Mouse (Mus musculus) ES-CJ7 (cell line): ENCODE measurements around the gene Ccdc40.

Experiments
- DNase-seq: peaks from one replicate; pipeline ENCODE4 v3.0.0; 2011; ENCODE audit warnings: low read depth, low spot score

The Ccdc40 gene

DNA sequence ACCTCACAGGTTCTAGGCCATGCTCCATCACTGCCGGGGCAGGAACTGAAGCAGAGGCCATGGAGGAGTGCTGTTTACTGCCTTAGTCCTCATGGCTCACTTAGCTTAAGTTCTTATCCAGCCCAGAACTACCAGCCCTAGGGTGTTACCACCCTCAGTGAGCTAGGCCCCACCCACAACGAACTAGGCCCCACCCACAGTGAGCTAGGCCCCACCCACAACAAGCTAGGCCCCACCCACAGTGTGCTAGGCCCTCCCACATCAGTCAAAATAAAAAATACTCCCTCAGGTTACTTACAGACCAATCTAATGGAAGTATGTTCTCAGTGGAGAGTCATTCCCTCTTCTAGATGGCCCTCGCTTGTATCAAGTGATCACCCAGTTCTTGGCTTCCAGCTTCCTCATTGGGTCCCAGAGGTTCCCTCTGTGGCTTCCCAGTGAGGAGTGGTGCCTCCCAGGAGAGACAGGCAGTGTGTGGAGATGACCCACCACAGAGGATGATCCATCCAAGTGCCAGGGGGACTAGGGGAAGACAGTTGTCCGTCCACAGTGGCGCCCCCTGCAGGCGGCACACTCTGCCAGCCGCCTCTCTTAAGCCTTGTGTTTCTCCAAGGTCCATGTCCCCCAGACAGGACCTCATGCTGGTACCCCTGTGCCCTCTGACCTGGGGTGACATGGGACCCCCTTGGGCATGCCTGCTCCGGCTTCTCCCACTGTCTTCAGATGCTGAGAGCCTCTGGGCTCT lies 45.0 kb downstream of the Ccdc40 start:
- DNase-seq = peak; percentile 50

DNA sequence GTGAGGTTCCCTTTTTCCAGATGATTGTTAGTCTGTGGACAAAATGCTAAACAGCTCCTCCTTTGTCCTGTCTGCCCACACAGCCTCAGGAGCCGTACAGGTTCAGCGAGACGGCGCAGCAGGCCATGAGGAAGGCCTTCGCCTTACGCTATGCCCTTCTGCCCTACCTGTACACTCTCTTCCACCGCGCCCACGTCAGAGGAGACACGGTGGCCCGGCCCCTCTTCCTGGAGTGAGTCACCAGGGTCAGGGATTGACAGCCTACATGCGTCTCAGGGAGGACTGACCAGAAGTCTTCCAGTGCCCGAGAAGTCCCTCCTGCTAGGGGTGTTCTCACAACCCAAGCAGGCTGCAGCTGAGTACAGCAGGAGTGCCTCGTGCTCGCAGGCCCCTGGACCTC lies 52.7 kb downstream of the Ccdc40 start:
- DNase-seq = no peak

GRCm38 (mm10) chr11:119285791-119286527 lies 57.6 kb downstream of the Ccdc40 start:
- DNase-seq = no peak

GRCm38 (mm10) chr11:119287207-119287992 lies 59.0 kb downstream of the Ccdc40 start:
- no peak for DNase-seq

DNA sequence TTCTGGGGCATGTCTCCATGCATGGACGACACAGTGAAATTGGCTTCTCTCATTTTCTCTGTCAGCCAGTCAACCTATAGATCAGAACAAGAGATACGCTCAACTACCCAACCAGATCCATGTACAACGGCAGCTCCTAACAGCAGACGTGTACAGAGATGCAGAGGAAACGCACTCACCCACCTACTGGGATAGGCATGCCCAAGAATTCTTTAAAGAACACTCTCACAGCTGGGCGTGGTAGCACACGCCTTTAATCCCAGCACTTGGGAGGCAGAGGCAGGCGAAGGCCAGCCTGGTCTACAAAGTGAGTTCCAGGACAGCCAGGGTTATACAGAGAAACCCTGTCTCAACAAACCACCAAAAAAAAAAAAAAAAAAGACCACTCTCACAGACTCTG lies 64.5 kb downstream of the Ccdc40 start:
- DNase-seq = peak; percentile 33

GRCm38 (mm10) chr11:119297996-119298395 lies 69.6 kb downstream of the Ccdc40 start:
- DNase-seq = peak; percentile 30

GRCm38 (mm10) chr11:119298917-119299316 lies 70.5 kb downstream of the Ccdc40 start:
- DNase-seq = no peak

- peak; percentile 97 for DNase-seq
These were observed 71.2 kb downstream of the Ccdc40 start, which contains the start of gene Eif4a3 for GRCm38 (mm10) chr11:119299391-119300245. Gene Eif4a3 (minus strand): TSS chr11:119300089.

DNA sequence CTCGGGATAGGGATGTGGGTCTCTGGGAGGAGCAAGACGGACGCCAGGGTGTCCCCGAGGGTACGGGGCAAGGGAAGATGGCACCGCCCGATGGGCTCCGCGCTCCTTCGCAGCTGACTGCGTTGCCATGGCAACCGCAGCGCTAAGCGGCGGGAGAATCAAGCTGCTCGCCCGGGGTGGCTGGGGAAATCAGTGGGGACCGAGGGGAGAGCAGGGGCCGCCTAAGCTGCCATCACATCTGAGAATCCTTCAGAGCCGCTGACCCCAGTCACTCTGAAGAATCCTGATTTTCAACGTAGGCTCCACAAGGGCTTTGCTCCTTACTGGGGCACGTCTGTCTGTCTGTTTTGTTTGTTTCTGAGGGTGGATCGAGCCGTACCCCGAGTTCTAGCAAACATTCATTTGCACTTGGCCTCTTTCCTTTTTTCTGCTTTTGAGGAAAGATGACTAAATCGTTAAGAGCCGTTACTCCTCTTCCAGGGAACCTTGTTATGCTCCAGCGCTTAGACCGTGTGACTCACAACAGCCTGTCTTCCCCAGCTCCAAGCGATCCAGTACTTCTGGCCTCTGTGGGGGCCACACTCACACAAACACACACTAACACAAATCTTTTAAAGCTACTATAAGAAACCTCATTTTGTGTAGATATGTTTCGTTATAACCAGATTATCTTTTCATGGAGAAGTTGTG lies 72.0 kb downstream of the Ccdc40 start:
- no peak for DNase-seq

DNA sequence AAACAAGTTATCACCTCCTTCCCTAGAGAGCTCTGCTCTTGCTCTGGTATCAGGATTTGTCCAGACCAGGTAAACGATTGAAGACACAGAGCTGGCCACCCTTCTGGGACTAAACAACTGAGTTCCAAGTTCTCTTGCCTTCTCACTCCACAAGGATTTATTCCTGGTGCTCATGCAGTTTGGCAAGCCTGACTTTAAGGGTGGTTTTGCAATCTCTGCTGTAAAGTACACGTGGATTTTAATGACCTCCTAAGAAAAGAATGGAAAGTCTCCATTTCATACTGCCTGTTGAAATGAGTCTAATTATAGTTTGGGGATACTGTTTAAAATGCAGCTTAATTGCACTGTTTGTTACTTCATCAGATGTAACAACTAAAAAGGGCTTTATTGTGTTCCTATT lies 72.6 kb downstream of the Ccdc40 start:
- DNase-seq = no peak

GRCm38 (mm10) chr11:119304904-119305712 lies 76.7 kb downstream of the Ccdc40 start:
- peak; percentile 86 for DNase-seq

- DNase-seq = no peak
These were observed 78.6 kb downstream of the Ccdc40 start for GRCm38 (mm10) chr11:119306762-119307657.

DNA sequence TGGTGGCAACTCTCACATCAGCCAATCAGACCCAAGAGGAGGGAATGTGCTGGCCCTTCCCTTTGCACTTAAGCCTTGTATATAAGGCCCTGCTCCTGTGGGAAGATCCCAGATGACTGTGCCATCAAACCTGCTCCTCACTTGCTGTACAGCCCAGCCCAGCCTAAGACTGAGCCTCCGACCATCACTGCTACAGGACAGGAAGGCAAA lies 79.2 kb downstream of the Ccdc40 start, which contains the start of gene Card14:
Gene Card14, plus strand, starts transcription at position 111 of the 210 bp plus-strand sequence.
- no peak for DNase-seq

DNA sequence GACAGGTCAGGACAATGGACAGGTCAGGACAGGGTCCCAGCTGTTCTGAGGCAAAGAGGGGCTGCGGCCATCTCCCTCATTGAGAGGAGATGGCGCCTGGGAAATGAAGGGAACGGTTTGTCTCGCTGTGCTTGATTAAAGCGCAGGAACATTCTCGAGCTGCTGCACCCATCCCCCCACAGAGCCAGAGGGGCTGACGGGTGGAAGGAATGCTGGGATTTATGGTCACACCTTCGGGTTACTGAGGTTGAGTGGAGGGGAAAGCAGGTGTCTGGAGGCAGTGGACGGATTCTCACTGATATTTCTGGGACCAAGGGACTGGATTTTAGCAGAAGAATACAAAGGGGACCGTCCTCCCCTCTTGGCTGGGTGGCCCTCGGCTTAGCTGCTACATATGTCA lies 79.5 kb downstream of the Ccdc40 start:
- no peak for DNase-seq

- DNase-seq = peak; percentile 34
These were observed 82.2 kb downstream of the Ccdc40 start for GRCm38 (mm10) chr11:119310621-119311020.

DNA sequence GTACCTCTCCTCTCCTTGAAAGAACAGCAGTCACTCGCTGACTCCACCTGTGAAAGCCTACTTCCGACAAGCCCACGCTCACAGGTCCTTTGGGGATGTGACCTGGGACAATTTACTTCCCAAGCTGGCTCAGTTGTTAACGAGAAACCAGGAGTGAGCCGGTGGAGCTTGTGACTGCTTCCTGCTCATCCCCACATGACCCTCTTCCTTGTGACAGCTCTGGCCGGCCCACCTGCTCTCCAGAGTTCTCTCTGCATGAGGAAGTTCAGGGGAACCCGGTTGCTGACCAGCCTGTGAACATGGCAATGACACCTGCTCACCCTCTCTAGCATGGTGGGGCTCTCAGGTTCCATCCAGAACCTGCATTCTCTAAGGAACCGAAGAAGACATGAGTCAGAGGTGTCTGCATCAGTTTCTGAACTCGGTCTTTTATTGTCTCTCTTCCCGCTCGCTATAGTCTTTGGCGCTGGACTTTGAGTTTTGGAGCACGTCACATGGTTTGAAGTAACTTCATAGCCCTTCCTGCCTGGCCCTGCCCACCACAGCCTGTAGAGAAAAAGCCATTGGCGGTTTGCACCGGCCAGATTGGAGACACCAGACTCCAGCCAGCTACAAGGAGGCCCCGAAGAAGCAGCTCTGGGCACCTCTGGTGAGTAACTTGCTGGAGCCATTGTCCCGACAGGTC lies 86.0 kb downstream of the Ccdc40 start:
- DNase-seq = no peak
